Mouse (Mus musculus): ENCODE data around the gene Larp7. TPM values are rescaled to one million over a fixed set of nuclear protein-coding genes. Genes with fewer than 3 reads are reported as not detected.

Gene Larp7
- polyA plus RNA-seq, 1 experiment: 60.0 TPM

GRCm38 (mm10) chr3:127553720-127554043 is 533 bp upstream of the Larp7 start:
- TF ChIP-seq POLR2A (IDR thresholded peaks at IDR 0.05; ENCODE audit: control insufficient read depth, low read depth, low read length): no peak
- Histone ChIP-seq H3K36me3 (ENCODE audit: control insufficient read depth, insufficient read depth, low read length) (no peaks in the 10 kb centered on the region; the same call in 1 of the 2 replicates), H3K4me3 (ENCODE audit: control insufficient read depth, low read depth, low read length) (peak overlapping the region; percentile 85), H3K4me1 (ENCODE audit: control insufficient read depth, insufficient read depth, low read length) (no peaks in the 10 kb centered on the region), H3K27me3 (ENCODE audit: control insufficient read depth, insufficient read depth, low read length) (no peaks in the 10 kb centered on the region), H3K27ac (ENCODE audit: control insufficient read depth, insufficient read depth, low read depth, low read length) (peak overlapping the region; percentile 80)

GRCm38 (mm10) chr3:127552434-127552972 is 646 bp downstream of the Larp7 start:
- peak overlapping the region; percentile 85 for H3K4me3 ChIP-seq (ENCODE audit: control insufficient read depth, low read depth, low read length)

GRCm38 (mm10) chr3:127547882-127548281 is 5.3 kb downstream of the Larp7 start:
- H3K27ac ChIP-seq (ENCODE audit: control insufficient read depth, insufficient read depth, low read depth, low read length): no peak overlapping the region
- TF ChIP-seq POLR2A (IDR thresholded peaks at IDR 0.05; ENCODE audit: control insufficient read depth, low read depth, low read length): no peak
- no peak for TF ChIP-seq CTCF (IDR thresholded peaks at IDR 0.05; ENCODE audit: control insufficient read depth, insufficient read depth, insufficient replicate concordance, low read depth, low read length)

More at GRCm38 (mm10) chr3:127552434-127552972, 646 bp downstream of the Larp7 start:
- TF ChIP-seq POLR2A (IDR thresholded peaks at IDR 0.05; ENCODE audit: control insufficient read depth, low read depth, low read length) (no peak), CTCF (IDR thresholded peaks at IDR 0.05; ENCODE audit: control insufficient read depth, insufficient read depth, insufficient replicate concordance, low read depth, low read length) (no peak)
- Histone ChIP-seq H3K36me3 (ENCODE audit: control insufficient read depth, insufficient read depth, low read length) (no peaks in the 10 kb centered on the region; the same call in 1 of the 2 replicates), H3K27ac (ENCODE audit: control insufficient read depth, insufficient read depth, low read depth, low read length) (peak overlapping the region; percentile 84), H3K27me3 (ENCODE audit: control insufficient read depth, insufficient read depth, low read length) (no peaks in the 10 kb centered on the region), H3K4me1 (ENCODE audit: control insufficient read depth, insufficient read depth, low read length) (no peaks in the 10 kb centered on the region)

GRCm38 (mm10) chr3:127544610-127545121 is 8.5 kb downstream of the Larp7 start:
- Histone ChIP-seq H3K36me3 (ENCODE audit: control insufficient read depth, insufficient read depth, low read length) (no peaks in the 10 kb centered on the region; the same call in 1 of the 2 replicates), H3K27me3 (ENCODE audit: control insufficient read depth, insufficient read depth, low read length) (no peaks in the 10 kb centered on the region), H3K27ac (ENCODE audit: control insufficient read depth, insufficient read depth, low read depth, low read length) (no peak overlapping the region), H3K4me1 (ENCODE audit: control insufficient read depth, insufficient read depth, low read length) (no peaks in the 10 kb centered on the region), H3K4me3 (ENCODE audit: control insufficient read depth, low read depth, low read length) (no peak overlapping the region)
- TF ChIP-seq POLR2A (IDR thresholded peaks at IDR 0.05; ENCODE audit: control insufficient read depth, low read depth, low read length): no peak
- TF ChIP-seq CTCF (IDR thresholded peaks at IDR 0.05; ENCODE audit: control insufficient read depth, insufficient read depth, insufficient replicate concordance, low read depth, low read length): no peak

More at GRCm38 (mm10) chr3:127547882-127548281, 5.3 kb downstream of the Larp7 start:
- H3K36me3 ChIP-seq (ENCODE audit: control insufficient read depth, insufficient read depth, low read length): no peaks in the 10 kb centered on the region; the same call in 1 of the 2 replicates
- H3K4me3 ChIP-seq (ENCODE audit: control insufficient read depth, low read depth, low read length): no peak overlapping the region
- no peaks in the 10 kb centered on the region for H3K4me1 ChIP-seq (ENCODE audit: control insufficient read depth, insufficient read depth, low read length)
- no peaks in the 10 kb centered on the region for H3K27me3 ChIP-seq (ENCODE audit: control insufficient read depth, insufficient read depth, low read length)

GRCm38 (mm10) chr3:127543976-127544375 is 9.2 kb downstream of the Larp7 start:
- Histone ChIP-seq H3K27ac (ENCODE audit: control insufficient read depth, insufficient read depth, low read depth, low read length) (no peak overlapping the region), H3K4me3 (ENCODE audit: control insufficient read depth, low read depth, low read length) (no peak overlapping the region), H3K4me1 (ENCODE audit: control insufficient read depth, insufficient read depth, low read length) (no peaks in the 10 kb centered on the region), H3K36me3 (ENCODE audit: control insufficient read depth, insufficient read depth, low read length) (no peaks in the 10 kb centered on the region; the same call in 1 of the 2 replicates), H3K27me3 (ENCODE audit: control insufficient read depth, insufficient read depth, low read length) (no peaks in the 10 kb centered on the region)
- TF ChIP-seq CTCF (IDR thresholded peaks at IDR 0.05; ENCODE audit: control insufficient read depth, insufficient read depth, insufficient replicate concordance, low read depth, low read length): no peak
- TF ChIP-seq POLR2A (IDR thresholded peaks at IDR 0.05; ENCODE audit: control insufficient read depth, low read depth, low read length): no peak

- TF ChIP-seq POLR2A (IDR thresholded peaks at IDR 0.05; ENCODE audit: control insufficient read depth, low read depth, low read length) (no peak), CTCF (IDR thresholded peaks at IDR 0.05; ENCODE audit: control insufficient read depth, insufficient read depth, insufficient replicate concordance, low read depth, low read length) (no peak)
- Histone ChIP-seq H3K4me1 (ENCODE audit: control insufficient read depth, insufficient read depth, low read length) (no peaks in the 10 kb centered on the region), H3K36me3 (ENCODE audit: control insufficient read depth, insufficient read depth, low read length) (no peaks in the 10 kb centered on the region; the same call in 1 of the 2 replicates), H3K27ac (ENCODE audit: control insufficient read depth, insufficient read depth, low read depth, low read length) (no peak overlapping the region), H3K27me3 (ENCODE audit: control insufficient read depth, insufficient read depth, low read length) (no peaks in the 10 kb centered on the region), H3K4me3 (ENCODE audit: control insufficient read depth, low read depth, low read length) (no peak overlapping the region)
Measured at GRCm38 (mm10) chr3:127539193-127539592, 14.0 kb downstream of the Larp7 start.

- H3K36me3 ChIP-seq (ENCODE audit: control insufficient read depth, insufficient read depth, low read length): no peaks in the 10 kb centered on the region
- no peaks in the 10 kb centered on the region for H3K4me1 ChIP-seq (ENCODE audit: control insufficient read depth, insufficient read depth, low read length)
- H3K27me3 ChIP-seq (ENCODE audit: control insufficient read depth, insufficient read depth, low read length): no peaks in the 10 kb centered on the region
- no peak overlapping the region for H3K4me3 ChIP-seq (ENCODE audit: control insufficient read depth, low read depth, low read length)
- H3K27ac ChIP-seq (ENCODE audit: control insufficient read depth, insufficient read depth, low read depth, low read length): no peak overlapping the region
- TF ChIP-seq POLR2A (IDR thresholded peaks at IDR 0.05; ENCODE audit: control insufficient read depth, low read depth, low read length): no peak
- TF ChIP-seq CTCF (IDR thresholded peaks at IDR 0.05; ENCODE audit: control insufficient read depth, insufficient read depth, insufficient replicate concordance, low read depth, low read length): no peak
Measured at GRCm38 (mm10) chr3:127530293-127530692, 22.9 kb downstream of the Larp7 start.

All from testis, adult 2 months (tissue).